Mouse (Mus musculus) forebrain, embryonic 14.5 days (tissue): ENCODE data around the gene Porcn. TPM values are rescaled to one million over a fixed set of nuclear protein-coding genes. Genes with fewer than 3 reads are reported as not detected.

ENCODE experiments used
- ATAC-seq: fragments of 200-750 bp; cut with Nextera tagmentation; 2 replicates; pipeline ENCODE4 v1.8.0; 2017; ENCODE audit warnings: mild to moderate bottlenecking, moderate library complexity
- DNase-seq: peaks from one replicate; pipeline ENCODE4 v3.0.0-alpha.2; 2015; ENCODE audit warnings: low spot score
- H3K27ac ChIP-seq: fragments of 300-500 bp; sonication (generic); 2 replicates; pipeline ENCODE4 v1.5.1; 2014; ENCODE audit warnings: low read depth, mild to moderate bottlenecking, control low read depth, low read length, moderate library complexity
- H3K27me3 ChIP-seq: fragments of 300-500 bp; sonication (generic); replicated peaks from 2 replicates; pipeline ENCODE4 v1.6.1; 2014; ENCODE audit warnings: low read length, control low read depth, mixed read lengths; ENCODE audit not compliant: control insufficient read depth, insufficient read depth
- H3K36me3 ChIP-seq: fragments of 300-500 bp; sonication (generic); 2 replicates; pipeline ENCODE4 v1.6.1; 2014; ENCODE audit warnings: low read length, control low read depth; ENCODE audit not compliant: control insufficient read depth, insufficient read depth
- H3K4me1 ChIP-seq: fragments of 300-500 bp; sonication (generic); 2 replicates; pipeline ENCODE4 v1.6.1; 2014; ENCODE audit warnings: antibody characterized with exemption, low read length, control low read depth; ENCODE audit not compliant: control insufficient read depth, insufficient read depth
- H3K4me2 ChIP-seq: fragments of 300-500 bp; sonication (generic); 2 replicates; pipeline ENCODE4 v1.6.1; 2014; ENCODE audit warnings: mild to moderate bottlenecking, control low read depth, low read length
- H3K4me3 ChIP-seq: fragments of 300-500 bp; sonication (generic); 2 replicates; pipeline ENCODE4 v1.5.1; 2014; ENCODE audit warnings: low read depth, low read length, control low read depth
- H3K9ac ChIP-seq: fragments of 300-500 bp; sonication (generic); 2 replicates; pipeline ENCODE4 v1.6.1; 2014; ENCODE audit warnings: mild to moderate bottlenecking, low read length, control low read depth, moderate library complexity
- H3K9me3 ChIP-seq: fragments of 300-500 bp; sonication (generic); replicated peaks from 2 replicates; pipeline ENCODE4 v1.6.1; 2016; ENCODE audit warnings: low read length, control low read depth, mixed read lengths; ENCODE audit not compliant: control insufficient read depth
- WGBS: fragments of 180-500 bp; shearing (Covaris S2); extraction: QIAGEN DNeasy Blood & Tissue Kit; methylation state at CpG from one replicate; pipeline ENCODE4 v1.1.7; 2014; 5-methylcytosine and 5-hydroxymethylcytosine counted together
- polyA plus RNA-seq: library from polyadenylated mRNA; unstranded; fragments of >200 nt; fragmentation: Nextera tagmentation; extraction: Ambion mirVana; gene quantifications from 2 replicates; pipeline ENCODE4 v1.2.1, GENCODE M21; 2014

Gene Porcn
- polyA plus RNA-seq, 1 experiment from 2014 or later = 35.4 TPM

DNA sequence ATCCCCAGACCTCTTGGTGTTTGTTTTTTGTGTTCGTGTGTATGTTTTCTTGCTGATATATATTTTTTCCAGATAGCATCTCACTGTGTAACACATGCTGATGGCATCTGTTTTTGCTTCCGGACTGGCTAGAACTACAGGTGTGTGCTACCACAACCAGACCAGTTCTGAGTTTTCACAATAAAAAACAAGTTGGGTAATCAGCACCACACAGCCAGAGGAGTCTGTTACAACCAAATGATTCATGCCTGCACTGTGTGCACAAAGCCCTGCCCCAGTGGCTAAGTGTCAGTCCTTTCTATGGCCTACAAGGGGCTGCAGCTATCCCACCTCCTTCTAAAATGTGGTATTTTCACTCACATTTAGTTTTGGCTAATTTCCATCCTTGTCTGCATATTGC is 30.4 kb upstream of the Porcn start:
- WGBS = 84% methylated on average over 2 of the region's 2 CpGs
- ATAC-seq = no peak
- DNase-seq = no peak
- Histone ChIP-seq H3K9me3 (no peaks in the 10 kb centered on the region), H3K4me1 (no peaks in the 10 kb centered on the region), H3K27ac (no peak overlapping the region), H3K4me3 (no peak overlapping the region), H3K36me3 (peaks cover 9% of the 10 kb centered on the region; the same call in 1 of the 2 replicates), H3K9ac (no peak overlapping the region), H3K4me2 (no peak overlapping the region), H3K27me3 (no peaks in the 10 kb centered on the region)

DNA sequence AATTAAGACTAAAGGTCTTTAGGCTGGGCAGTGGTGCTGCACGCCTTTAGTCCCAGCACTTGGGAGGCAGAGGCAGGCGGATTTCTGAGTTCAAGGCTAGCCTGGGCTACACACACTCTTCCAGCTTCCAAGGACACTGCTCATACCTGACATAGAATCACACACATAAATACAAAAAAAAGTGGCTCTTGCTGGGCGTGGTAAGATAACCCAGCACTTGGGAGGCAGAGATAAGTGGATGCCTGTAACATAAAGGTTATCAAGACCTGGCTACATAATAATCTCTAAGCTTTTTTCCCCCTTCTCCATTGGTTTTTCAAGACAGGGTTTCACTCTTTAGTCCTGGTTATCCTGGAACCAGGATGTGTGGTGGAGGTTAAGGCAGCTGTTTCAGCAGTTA is 27.3 kb upstream of the Porcn start:
- 79% methylated on average over 3 of the region's 3 CpGs for WGBS
- no peaks in the 10 kb centered on the region for H3K9me3 ChIP-seq

DNA sequence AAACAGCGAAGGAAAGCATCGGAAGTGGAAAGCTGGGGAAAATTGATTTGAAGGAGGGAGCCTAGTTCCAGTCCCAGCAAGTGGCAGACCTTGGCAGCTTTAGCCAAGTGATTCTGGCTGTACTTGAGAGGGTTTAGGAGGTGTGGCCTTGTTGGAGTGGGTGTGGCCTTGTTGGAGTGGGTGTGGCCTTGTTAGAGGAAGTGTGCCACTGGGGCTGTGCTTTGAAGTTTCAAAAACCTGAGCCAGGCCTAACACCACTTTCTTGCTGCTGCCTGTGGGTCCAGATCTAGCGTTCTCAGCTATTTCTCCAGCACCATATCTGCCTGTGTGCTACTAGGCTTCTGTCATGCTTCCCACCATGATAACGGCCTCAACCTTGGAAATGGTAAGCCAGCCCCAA is 23.9 kb upstream of the Porcn start:
- Histone ChIP-seq H3K9me3 (no peaks in the 10 kb centered on the region), H3K27ac (no peak overlapping the region), H3K9ac (no peak overlapping the region), H3K36me3 (no peaks in the 10 kb centered on the region), H3K4me1 (no peaks in the 10 kb centered on the region), H3K4me3 (no peak overlapping the region), H3K27me3 (no peaks in the 10 kb centered on the region), H3K4me2 (no peak overlapping the region)
- ATAC-seq (no peak), DNase-seq (no peak)
- 69% methylated on average over 4 of the region's 4 CpGs for WGBS

More for the DNA sequence above, 27.3 kb upstream of the Porcn start:
- Histone ChIP-seq H3K4me3 (no peak overlapping the region), H3K27me3 (no peaks in the 10 kb centered on the region), H3K4me1 (no peaks in the 10 kb centered on the region), H3K36me3 (no peaks in the 10 kb centered on the region), H3K27ac (no peak overlapping the region), H3K9ac (no peak overlapping the region), H3K4me2 (no peak overlapping the region)
- ATAC-seq = no peak
- DNase-seq = no peak

DNA sequence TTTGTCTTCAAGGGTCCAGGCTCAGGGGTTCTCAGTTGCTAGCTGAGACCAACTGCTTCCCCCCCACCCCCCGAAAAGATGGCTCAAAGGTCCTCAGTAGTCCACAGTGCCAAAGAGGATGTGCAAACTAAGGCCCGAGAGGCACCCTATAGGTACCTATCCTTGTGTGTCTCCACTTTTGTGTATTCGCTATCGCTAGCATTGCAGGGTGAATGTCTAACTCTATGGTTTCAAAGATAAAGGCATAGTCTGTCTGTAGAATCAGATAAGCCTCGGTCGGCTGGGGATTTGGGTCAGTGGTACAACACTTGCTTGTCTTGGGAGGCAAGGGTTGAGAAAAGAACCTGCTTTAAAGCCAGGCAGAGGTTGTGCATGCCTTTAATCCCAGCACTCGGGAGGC is 17.1 kb upstream of the Porcn start:
- H3K9ac ChIP-seq = no peak overlapping the region
- H3K27me3 ChIP-seq = no peaks in the 10 kb centered on the region
- ATAC-seq = no peak
- no peaks in the 10 kb centered on the region for H3K4me1 ChIP-seq
- H3K27ac ChIP-seq = no peak overlapping the region
- H3K4me3 ChIP-seq = no peak overlapping the region
- H3K36me3 ChIP-seq = no peaks in the 10 kb centered on the region
- DNase-seq = no peak
- no peaks in the 10 kb centered on the region for H3K9me3 ChIP-seq
- WGBS = 90% methylated on average over 7 of the region's 7 CpGs
- no peak overlapping the region for H3K4me2 ChIP-seq

DNA sequence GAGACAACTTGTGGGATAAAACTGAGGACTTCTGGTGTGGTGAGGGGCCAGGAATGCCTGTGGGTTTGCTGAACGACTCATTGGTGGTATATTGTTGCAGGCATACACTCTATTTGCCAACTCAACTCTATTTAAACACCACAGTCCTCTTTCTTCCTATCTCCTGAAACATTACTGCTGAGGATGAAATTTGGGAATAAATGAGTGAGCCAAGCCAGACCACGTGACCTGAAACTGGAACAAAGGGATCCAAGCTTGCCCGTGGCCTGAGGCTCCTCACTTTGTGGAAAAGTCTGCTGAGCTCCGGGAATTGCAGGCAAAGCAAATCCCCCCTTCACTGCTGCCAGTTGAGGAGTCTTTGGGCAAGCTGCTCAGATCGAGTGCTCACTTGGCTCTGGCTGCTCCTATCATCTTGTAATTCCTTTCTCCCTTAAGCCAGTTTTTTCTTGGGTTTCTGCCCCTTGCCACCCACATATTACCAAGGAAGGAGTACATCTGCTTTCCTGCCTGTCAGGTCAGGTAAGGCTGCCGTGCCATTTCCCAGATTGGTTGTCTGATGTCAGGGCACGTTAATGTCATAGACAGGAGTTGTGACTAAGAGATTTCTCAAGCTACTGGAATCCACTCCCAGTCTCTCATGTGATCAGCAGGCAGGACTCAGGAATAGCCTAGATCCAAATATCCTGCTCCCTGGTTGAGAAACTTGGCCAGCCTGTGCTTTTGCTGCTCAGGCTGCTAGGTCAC is 16.5 kb upstream of the Porcn start:
- Histone ChIP-seq H3K9ac (no peak overlapping the region), H3K27me3 (no peaks in the 10 kb centered on the region), H3K27ac (no peak overlapping the region), H3K36me3 (no peaks in the 10 kb centered on the region), H3K4me1 (no peaks in the 10 kb centered on the region), H3K4me3 (no peak overlapping the region), H3K4me2 (no peak overlapping the region), H3K9me3 (no peaks in the 10 kb centered on the region)
- ATAC-seq (no peak), DNase-seq (peak; percentile 1)
- WGBS = 55% methylated on average over 7 of the region's 7 CpGs

DNA sequence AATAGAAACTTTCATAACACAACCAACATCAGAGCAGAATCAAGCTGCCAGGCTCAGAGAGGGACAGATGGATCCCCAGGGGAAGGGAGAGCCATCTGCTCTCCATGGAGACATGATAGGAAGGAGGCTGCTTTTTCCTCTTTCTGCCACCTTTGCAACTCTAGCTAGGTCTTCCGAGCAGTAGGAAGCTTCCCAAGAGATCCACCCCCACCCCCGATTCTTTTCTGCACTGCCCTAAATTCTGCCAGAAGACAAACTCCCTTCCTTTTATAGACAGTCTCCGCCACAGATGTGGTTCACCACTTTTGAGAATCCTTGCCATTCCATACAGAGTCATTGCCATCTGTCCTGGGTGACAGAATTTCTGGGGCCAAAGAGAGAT is 16.0 kb upstream of the Porcn start:
- Histone ChIP-seq H3K36me3 (no peaks in the 10 kb centered on the region), H3K27me3 (no peaks in the 10 kb centered on the region), H3K4me1 (no peaks in the 10 kb centered on the region), H3K9ac (no peak overlapping the region), H3K27ac (no peak overlapping the region), H3K4me2 (no peak overlapping the region), H3K4me3 (no peak overlapping the region), H3K9me3 (no peaks in the 10 kb centered on the region)
- ATAC-seq = no peak
- peak; percentile 6 for DNase-seq
- WGBS = 76% methylated on average over 3 of the region's 3 CpGs

DNA sequence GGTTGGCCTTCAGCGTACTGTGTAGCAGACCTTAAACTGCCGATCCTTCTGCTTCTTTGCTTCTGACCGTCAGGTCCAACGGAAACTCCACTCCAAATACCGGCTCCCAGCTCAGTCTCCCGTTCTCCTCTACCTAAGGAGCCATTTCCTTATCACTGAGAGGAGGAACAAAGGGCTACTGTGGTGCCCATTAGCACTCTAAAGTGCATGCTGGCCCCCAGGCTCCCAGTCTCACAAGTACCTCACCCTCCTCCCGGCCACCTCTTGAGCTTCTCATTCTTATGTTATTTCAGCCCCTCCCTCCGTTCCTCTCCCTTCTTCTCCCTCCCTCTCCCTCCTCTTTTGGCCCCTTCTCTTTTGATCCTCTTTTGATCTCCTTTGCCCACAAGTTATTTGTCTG is 13.3 kb upstream of the Porcn start:
- H3K27me3 ChIP-seq = no peaks in the 10 kb centered on the region
- 39% methylated on average over 8 of the region's 8 CpGs for WGBS
- H3K4me3 ChIP-seq = no peak overlapping the region
- no peaks in the 10 kb centered on the region for H3K36me3 ChIP-seq
- no peak overlapping the region for H3K4me2 ChIP-seq
- no peaks in the 10 kb centered on the region for H3K4me1 ChIP-seq
- DNase-seq (no peak), ATAC-seq (no peak)
- no peaks in the 10 kb centered on the region for H3K9me3 ChIP-seq
- H3K27ac ChIP-seq = no peak overlapping the region
- H3K9ac ChIP-seq = no peak overlapping the region

DNA sequence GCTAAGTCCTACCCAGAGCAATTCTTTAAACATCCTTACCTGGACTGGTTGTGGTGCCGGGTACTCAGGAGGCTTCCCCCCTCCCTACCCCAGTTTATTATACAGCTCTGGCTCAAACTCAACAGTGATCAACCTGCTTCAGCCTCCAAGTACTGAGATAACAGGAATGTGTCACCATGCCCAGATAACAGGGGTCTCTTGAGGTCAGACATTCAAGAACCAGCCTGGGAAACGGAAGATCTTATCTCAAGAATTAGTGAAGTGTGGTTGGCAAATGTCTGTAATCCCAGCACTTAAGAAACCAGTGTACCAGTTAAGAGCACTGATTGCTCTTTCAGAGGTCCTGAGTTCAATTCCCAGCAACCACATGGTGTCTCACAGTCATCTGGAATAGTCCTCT is 11.8 kb upstream of the Porcn start:
- H3K27me3 ChIP-seq = no peaks in the 10 kb centered on the region
- no peak overlapping the region for H3K27ac ChIP-seq
- 72% methylated on average over 2 of the region's 2 CpGs for WGBS
- H3K9me3 ChIP-seq = no peaks in the 10 kb centered on the region
- no peak for DNase-seq
- H3K4me2 ChIP-seq = no peak overlapping the region
- H3K4me3 ChIP-seq = no peak overlapping the region
- no peaks in the 10 kb centered on the region for H3K4me1 ChIP-seq
- no peak for ATAC-seq
- no peaks in the 10 kb centered on the region for H3K36me3 ChIP-seq
- no peak overlapping the region for H3K9ac ChIP-seq

DNA sequence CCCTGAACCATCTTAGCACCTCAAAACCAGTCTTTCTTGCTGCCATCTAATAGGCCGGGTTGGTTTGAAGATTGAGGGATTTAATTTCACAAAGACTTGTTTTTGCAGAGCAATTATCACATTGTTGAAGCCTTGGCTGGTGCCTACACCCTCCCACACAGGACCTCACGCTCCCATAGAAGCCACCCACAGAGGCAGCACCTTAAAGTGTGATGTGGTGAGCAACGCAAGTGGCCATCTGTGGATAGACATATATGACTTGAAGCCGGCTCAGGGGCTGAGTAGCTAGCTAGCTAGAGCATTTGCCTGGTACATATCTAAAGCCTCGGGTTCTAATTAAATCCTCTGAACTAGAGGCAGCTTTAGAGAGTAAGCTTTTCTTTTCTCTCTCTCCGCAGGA is 11.1 kb upstream of the Porcn start:
- Histone ChIP-seq H3K9me3 (no peaks in the 10 kb centered on the region), H3K9ac (no peak overlapping the region), H3K4me2 (no peak overlapping the region), H3K36me3 (no peaks in the 10 kb centered on the region), H3K27ac (no peak overlapping the region), H3K4me3 (no peak overlapping the region), H3K4me1 (no peaks in the 10 kb centered on the region), H3K27me3 (no peaks in the 10 kb centered on the region)
- DNase-seq (no peak), ATAC-seq (no peak)
- 42% methylated on average over 6 of the region's 6 CpGs for WGBS
